Mouse (Mus musculus): ENCODE results near the gene Btnl10. TPM values are rescaled to one million over a fixed set of nuclear protein-coding genes. Genes with fewer than 3 reads are reported as not detected.

Btnl10 gene
- total RNA-seq, 2 experiments from 2014 or later = not detected

GRCm38 (mm10) chr11:58957226-58957914 is 39.7 kb downstream of the Btnl10 start:
- DNase-seq (ENCODE audit: low spot score in 2 of 2) = no peak

- no peak for DNase-seq (ENCODE audit: low spot score in 2 of 2)
These were observed 40.8 kb downstream of the Btnl10 start for GRCm38 (mm10) chr11:58958536-58958935.

GRCm38 (mm10) chr11:58959186-58959825 is 41.6 kb downstream of the Btnl10 start:
- DNase-seq (ENCODE audit: low spot score in 2 of 2) = no peak

- DNase-seq (ENCODE audit: low spot score in 2 of 2) = peak; percentile 62 to 64
These were observed 42.3 kb downstream of the Btnl10 start for GRCm38 (mm10) chr11:58959921-58960465.

GRCm38 (mm10) chr11:58961364-58962177 is 43.9 kb downstream of the Btnl10 start:
- DNase-seq (ENCODE audit: low spot score in 2 of 2) = no peak

- no peak for DNase-seq (ENCODE audit: low spot score in 2 of 2)
These were observed 45.8 kb downstream of the Btnl10 start for GRCm38 (mm10) chr11:58963543-58963942.

GRCm38 (mm10) chr11:58964216-58964615 is 46.5 kb downstream of the Btnl10 start:
- DNase-seq (ENCODE audit: low spot score in 2 of 2) = no peak

GRCm38 (mm10) chr11:58965001-58965760 is 47.5 kb downstream of the Btnl10 start:
- no peak for DNase-seq (ENCODE audit: low spot score in 2 of 2)

GRCm38 (mm10) chr11:58967346-58967745 is 49.6 kb downstream of the Btnl10 start:
- no peak for DNase-seq (ENCODE audit: low spot score in 2 of 2)

- DNase-seq (ENCODE audit: low spot score in 2 of 2) = no peak
These were observed 50.8 kb downstream of the Btnl10 start for GRCm38 (mm10) chr11:58968551-58968950.

GRCm38 (mm10) chr11:58969027-58969426 is 51.3 kb downstream of the Btnl10 start:
- DNase-seq (ENCODE audit: low spot score in 2 of 2) = no peak

- no peak for DNase-seq (ENCODE audit: low spot score in 2 of 2)
These were observed 52.0 kb downstream of the Btnl10 start for GRCm38 (mm10) chr11:58969659-58970058.

GRCm38 (mm10) chr11:58970831-58971530 is 53.3 kb downstream of the Btnl10 start:
- no peak for DNase-seq (ENCODE audit: low spot score in 2 of 2)

GRCm38 (mm10) chr11:58971796-58972195 is 54.1 kb downstream of the Btnl10 start:
- DNase-seq (ENCODE audit: low spot score in 2 of 2) = no peak

- DNase-seq (ENCODE audit: low spot score in 2 of 2) = no peak
These were observed 56.7 kb downstream of the Btnl10 start for GRCm38 (mm10) chr11:58974414-58974813.

Small RNA genes within 50 kb of the gene (microRNA-seq; reads per million reads assigned to microRNA genes)
- 0 reads per million in 2 experiments for gene Gm44313 (ENCODE audit: borderline number of aligned reads in 2 of 2)

Other genes with a start within 250 kb of the Btnl10 start
- not detected for gene Olfr320, start 236.8 kb upstream of the Btnl10 start, total RNA-seq (2021)
- gene Olfr319, start 218.7 kb upstream of the Btnl10 start, total RNA-seq (2021) = not detected
- not detected for gene Olfr318, start 193.9 kb upstream of the Btnl10 start, total RNA-seq (2021)
- not detected for gene Olfr317, start 178.7 kb upstream of the Btnl10 start, total RNA-seq (2021)
- not detected for gene Olfr316, start 165.2 kb upstream of the Btnl10 start, total RNA-seq (2021)
- not detected for gene Olfr315, start 144.7 kb upstream of the Btnl10 start, total RNA-seq (2021)
- not detected for gene Olfr314, start 135.0 kb upstream of the Btnl10 start, total RNA-seq (2021)
- 1 to 10 TPM; 2.6 to 3.1 TPM for gene Fam183b, start 115.9 kb upstream of the Btnl10 start, total RNA-seq (2021)
- not detected for gene Olfr313, start 102.9 kb upstream of the Btnl10 start, total RNA-seq (2021)
- gene Olfr312, start 88.7 kb upstream of the Btnl10 start, total RNA-seq (2021) = not detected
- gene Olfr311, start 78.7 kb upstream of the Btnl10 start, total RNA-seq (2021) = not detected
- gene Gm12258, start 70.8 kb upstream of the Btnl10 start, total RNA-seq (2021) = 1 to 10 TPM; 4.1 to 5.7 TPM
- 1 to 10 TPM; 4.0 to 5.9 TPM for gene 2810021J22Rik, start 50.7 kb upstream of the Btnl10 start, total RNA-seq (2021)
- 1 to 10 TPM; 3.3 to 4.1 TPM for gene Zfp39, start 13.7 kb upstream of the Btnl10 start, total RNA-seq (2021)
- 100 to 1,000 TPM; 171 to 177 TPM for gene Rnf187, start 21.0 kb downstream of the Btnl10 start, total RNA-seq (2021)
- 1 to 10 TPM; 5.8 to 6.0 TPM for gene Hist3h2ba, start 31.0 kb downstream of the Btnl10 start, total RNA-seq (2021)
- gene Hist3h2a, start 36.8 kb downstream of the Btnl10 start, total RNA-seq (2021) = 10 to 100 TPM; 13.3 to 17.6 TPM
- under 1 TPM; 0.06 to 0.10 TPM for gene Trim17, start 36.8 kb downstream of the Btnl10 start, total RNA-seq (2021)
- 10 to 100 TPM; 22.0 to 27.1 TPM for gene Trim11, start 60.2 kb downstream of the Btnl10 start, total RNA-seq (2021)
- 1 to 10 TPM in 1 of 2 experiments, under 1 TPM in 1; 0.99 to 2.4 TPM for gene Obscn, start 218.5 kb downstream of the Btnl10 start, total RNA-seq (2021)
- gene Iba57, start 245.8 kb downstream of the Btnl10 start, total RNA-seq (2021) = 10 to 100 TPM; 16.3 to 21.7 TPM

Data from adrenal gland, adult 18-20 months (tissue).